14 mouse cellular contexts compared by ENCODE assay signal in the genomic region with DNA sequence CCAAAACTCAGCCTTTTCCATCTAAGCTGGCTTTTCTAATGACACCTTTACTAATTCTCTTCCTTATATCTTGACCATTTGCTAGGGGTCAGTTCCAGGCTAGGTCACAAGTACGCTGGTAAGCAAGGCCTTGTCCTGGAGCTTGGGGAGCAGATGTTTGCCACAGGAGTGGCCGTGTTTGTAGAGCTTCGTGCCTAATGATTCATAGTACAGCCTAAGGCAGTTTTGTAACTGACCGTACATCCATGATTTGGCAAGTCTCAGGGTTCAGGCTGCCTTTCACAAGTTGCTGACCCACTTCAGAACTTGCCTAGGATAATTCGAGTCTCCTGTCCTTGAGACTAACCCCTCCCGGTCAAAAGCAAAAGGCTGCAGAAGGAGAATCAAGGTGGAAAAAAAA. TPM values are rescaled to one million over a fixed set of nuclear protein-coding genes. Genes with fewer than 3 reads are reported as not detected.
DNase-seq lines count a peak whose midpoint lies in the region; ATAC-seq and TF ChIP-seq lines count a peak whose summit lies in the region.
"Had no signal": no experiment of that assay in that cellular context is flagged by ENCODE, and none has a peak within 500 bp of the region (broad histone marks: within the 10 kb centered on the region; RNA-seq: fewer than 3 reads in every experiment).

No protein-coding gene starts in this region.

- H3K36me3 ChIP-seq in liver, adult 2 months (ENCODE audit: control insufficient read depth, insufficient read depth, low read length), result no peaks in the 10 kb centered on the region
- no peaks in the 10 kb centered on the region for H3K36me3 ChIP-seq in liver, embryonic 12.5 days
- peaks cover 2% of the 10 kb centered on the region; the same call in 1 of the 2 replicates for H3K36me3 ChIP-seq in ES-E14 (ENCODE audit: control insufficient read depth, insufficient read depth, low read length, poor library complexity, severe bottlenecking)
- no peaks in the 10 kb centered on the region for H3K36me3 ChIP-seq in stomach, embryonic 14.5 days (ENCODE audit: control insufficient read depth, insufficient read depth, low read length)
- no peaks in the 10 kb centered on the region; the same call in 1 of the 2 replicates for H3K36me3 ChIP-seq in heart, adult 2 months (ENCODE audit: control insufficient read depth, insufficient read depth, low read length)
- H3K36me3 ChIP-seq: heart, embryonic 15.5 days; hindbrain, embryonic 13.5 days; limb, embryonic 15.5 days; midbrain, embryonic 12.5 days had no signal

- H3K4me3 ChIP-seq in liver, adult 2 months (ENCODE audit: insufficient read depth, low read depth, low read length), result no peak overlapping the region
- H3K4me3 ChIP-seq in liver, embryonic 12.5 days, result no peak overlapping the region
- H3K4me3 ChIP-seq in ES-E14 (ENCODE audit: insufficient read depth in 1 of 2, low read depth in 1 of 2, low read length in 2 of 2, poor library complexity in 1 of 2, severe bottlenecking in 1 of 2), result no peak overlapping the region
- no peak overlapping the region for H3K4me3 ChIP-seq in stomach, embryonic 14.5 days (ENCODE audit: low read depth, low read length)
- no peak overlapping the region for H3K4me3 ChIP-seq in heart, adult 2 months
- H3K4me3 ChIP-seq: heart, embryonic 15.5 days; hindbrain, embryonic 13.5 days; limb, embryonic 15.5 days; midbrain, embryonic 12.5 days had no signal

- TF ChIP-seq CTCF in liver, adult 2 months (IDR thresholded peaks at IDR 0.05; ENCODE audit: low read depth, low read length), result no peak
- TF ChIP-seq CTCF in heart, adult 2 months (IDR thresholded peaks at IDR 0.05), result no peak

- in situ Hi-C loops in ES-E14 (cut with MboI; ENCODE audit: low sequenced_read_pairs in 2 of 2, unreplicated experiment in 2 of 2), result no loop called here

- intact Hi-C loops in heart, adult 2 months (cut with DNase I), result no loop called here

- 20% methylated on average over 6 of the region's 6 CpGs for WGBS in liver, adult 2 months
- WGBS in liver, embryonic 12.5 days (ENCODE audit: insufficient replicate concordance), result 65% methylated on average over 6 of the region's 6 CpGs
- 61% methylated on average over 6 of the region's 6 CpGs for WGBS in stomach, embryonic 14.5 days
- 68% methylated on average over 6 of the region's 6 CpGs for WGBS in heart, adult 2 months

- peaks cover 31% of the 10 kb centered on the region for H3K79me2 ChIP-seq in liver, adult 2 months (ENCODE audit: control insufficient read depth, insufficient read depth, low read length)
- no peaks in the 10 kb centered on the region; the same call in 1 of the 2 replicates for H3K79me2 ChIP-seq in heart, adult 2 months (replicated peaks; ENCODE audit: control insufficient read depth, insufficient read depth, low read length)

- H3K27ac ChIP-seq in liver, adult 2 months (replicated peaks; ENCODE audit: insufficient read depth, low read depth, low read length), result peak overlapping the region; percentile 61
- H3K27ac ChIP-seq in liver, embryonic 12.5 days, result no peak overlapping the region
- peak overlapping the region; percentile 95 for H3K27ac ChIP-seq in ES-E14 (ENCODE audit: insufficient read depth, low read depth, low read length, poor library complexity, severe bottlenecking)
- peak overlapping the region; percentile 28; the same call in 1 of the 2 replicates for H3K27ac ChIP-seq in stomach, embryonic 14.5 days (ENCODE audit: low read length)
- H3K27ac ChIP-seq in heart, adult 2 months, result no peak overlapping the region
- H3K27ac ChIP-seq: heart, embryonic 15.5 days; hindbrain, embryonic 13.5 days; limb, embryonic 15.5 days; midbrain, embryonic 12.5 days had no signal

- peaks cover 22% of the 10 kb centered on the region for H3K4me1 ChIP-seq in liver, adult 2 months (ENCODE audit: control insufficient read depth, insufficient read depth, low read length)
- H3K4me1 ChIP-seq in liver, embryonic 12.5 days, result no peaks in the 10 kb centered on the region
- H3K4me1 ChIP-seq in ES-E14 (ENCODE audit: control insufficient read depth in 2 of 2, insufficient read depth in 2 of 2, low read length in 2 of 2, poor library complexity in 1 of 2), result peaks cover 11 to 12% of the 10 kb centered on the region in 2 experiments
- 0 out of 2 replicates have a peak, but pooled peaks cover 6% of the 10 kb centered on the region for H3K4me1 ChIP-seq in stomach, embryonic 14.5 days (ENCODE audit: control insufficient read depth, insufficient read depth, low read length)
- H3K4me1 ChIP-seq in heart, adult 2 months (ENCODE audit: control insufficient read depth, insufficient read depth, low read length), result peaks cover 2% of the 10 kb centered on the region; the same call in 1 of the 2 replicates
- H3K4me1 ChIP-seq: limb, embryonic 15.5 days; midbrain, embryonic 12.5 days had no signal

- no peak overlapping the region for H3K9ac ChIP-seq in liver, adult 2 months (ENCODE audit: low read depth, low read length)
- no peak overlapping the region for H3K9ac ChIP-seq in liver, embryonic 12.5 days
- peak overlapping the region; percentile 60; the same call in 1 of the 2 replicates for H3K9ac ChIP-seq in ES-E14 (ENCODE audit: insufficient read depth, low read depth, low read length, poor library complexity, severe bottlenecking)
- no peak overlapping the region for H3K9ac ChIP-seq in stomach, embryonic 14.5 days (replicated peaks; ENCODE audit: low read depth, low read length)
- H3K9ac ChIP-seq in heart, adult 2 months (ENCODE audit: low read depth, low read length), result no peak overlapping the region
- H3K9ac ChIP-seq: heart, embryonic 15.5 days; hindbrain, embryonic 13.5 days; limb, embryonic 15.5 days; midbrain, embryonic 12.5 days had no signal

- DNase-seq in liver, adult 2 months (ENCODE audit: extremely low read depth, low read depth, low spot score), result peak; percentile 94
- DNase-seq in ES-E14 (ENCODE audit: low read depth, low spot score) (no peak), MN1 (ENCODE audit: low spot score) (no peak)
- peak; percentile 33 for DNase-seq in fibroblast of lung, adult 2 months (ENCODE audit: low read depth)
- no peak for DNase-seq in heart, adult 2 months
- DNase-seq: cerebellum, postnatal 10 days; thymus, postnatal 14 days had no signal

- TF ChIP-seq POLR2A in liver, adult 2 months (IDR thresholded peaks at IDR 0.05; ENCODE audit: extremely low read depth, insufficient read depth, low read length), result no peak
- TF ChIP-seq POLR2A in heart, adult 2 months (IDR thresholded peaks at IDR 0.05; ENCODE audit: insufficient read depth, low read depth, low read length), result no peak

- ATAC-seq in liver, embryonic 12.5 days, result no peak
- no peak for ATAC-seq in stomach, embryonic 14.5 days (ENCODE audit: insufficient number of reproducible peaks, insufficient read depth, low FRiP score, low read depth)
- ATAC-seq: intestine, postnatal 0 days had no signal

- H3K27me3 ChIP-seq in liver, adult 2 months (ENCODE audit: control insufficient read depth, insufficient read depth, low read length), result no peaks in the 10 kb centered on the region
- no peaks in the 10 kb centered on the region for H3K27me3 ChIP-seq in liver, embryonic 12.5 days (replicated peaks)
- H3K27me3 ChIP-seq in stomach, embryonic 14.5 days (ENCODE audit: control insufficient read depth, insufficient read depth, low read length), result no peaks in the 10 kb centered on the region
- no peaks in the 10 kb centered on the region for H3K27me3 ChIP-seq in heart, adult 2 months (ENCODE audit: control insufficient read depth, insufficient read depth, low read length)
- H3K27me3 ChIP-seq: heart, embryonic 15.5 days; hindbrain, embryonic 13.5 days; limb, embryonic 15.5 days; midbrain, embryonic 12.5 days had no signal

- no peak overlapping the region for H3K4me2 ChIP-seq in liver, embryonic 12.5 days
- H3K4me2 ChIP-seq in stomach, embryonic 14.5 days (replicated peaks; ENCODE audit: low read depth, low read length), result no peak overlapping the region
- H3K4me2 ChIP-seq: heart, embryonic 15.5 days; hindbrain, embryonic 13.5 days; limb, embryonic 15.5 days; midbrain, embryonic 12.5 days had no signal

- TF ChIP-seq EP300 in heart, adult 2 months (IDR thresholded peaks at IDR 0.05; ENCODE audit: insufficient read depth, low read depth, low read length), result no peak

- H3K9me3 ChIP-seq in liver, embryonic 12.5 days (replicated peaks), result no peaks in the 10 kb centered on the region
- H3K9me3 ChIP-seq in ES-E14 (ENCODE audit: control insufficient read depth, insufficient read depth, low read depth, low read length), result no peaks in the 10 kb centered on the region
- no peaks in the 10 kb centered on the region for H3K9me3 ChIP-seq in stomach, embryonic 14.5 days (ENCODE audit: control insufficient read depth, low read depth, low read length)
- H3K9me3 ChIP-seq: heart, embryonic 15.5 days; hindbrain, embryonic 13.5 days; limb, embryonic 15.5 days; midbrain, embryonic 12.5 days had no signal

TF ChIP-seq in ES-E14, 5 proteins besides CTCF, POLR2A, EP300 and RAD21:
- no peak for TF ChIP-seq HCFC1 (IDR thresholded peaks at IDR 0.05; ENCODE audit: borderline replicate concordance, insufficient read depth, low read length)
- no peak for TF ChIP-seq CHD2 (IDR thresholded peaks at IDR 0.05; ENCODE audit: low read depth, low read length)
- no peak for TF ChIP-seq MAFK (IDR thresholded peaks at IDR 0.05; ENCODE audit: insufficient read depth, low read depth, low read length)
- TF ChIP-seq ZC3H11A (IDR thresholded peaks at IDR 0.05; ENCODE audit: borderline replicate concordance, low read depth, low read length), result no peak
- no peak for TF ChIP-seq ZNF384 (IDR thresholded peaks at IDR 0.05; ENCODE audit: low read depth, low read length)

RNA-seq across cellular contexts. Expression of a gene that starts 12.7 kb away (rescaled TPM):
- total RNA-seq in liver, adult 2 months (2014; rRNA removed), result 47.5 and 62.8 TPM in 2 replicates
- polyA plus RNA-seq in liver, adult 2 months (2012; rRNA removed), result 20.5 and 23.2 TPM in 2 replicates
- 7.1 and 7.9 TPM in 2 replicates for polyA plus RNA-seq in liver, embryonic 12.5 days (2016; fragmentation: Nextera tagmentation; extraction: Ambion mirVana)
- total RNA-seq in ES-E14 (2012; rRNA removed), result 67.0 and 106 TPM in 2 replicates
- polyA plus RNA-seq in stomach, embryonic 14.5 days (2014; fragmentation: Nextera tagmentation; extraction: Ambion mirVana), result 56.2 and 67.4 TPM in 2 replicates
- total RNA-seq in heart, adult 2 months (2021), result 10 to 100 TPM; 20.0 to 21.0 TPM
- polyA plus RNA-seq in heart, adult 2 months (2012; rRNA removed), result 8.6 and 12.2 TPM in 2 replicates

Comparison
In these comparisons a context has a peak if more than half of its experiments do, and no peak if none do; other contexts are left out.
1. H3K27ac ChIP-seq: peak in liver, adult 2 months (single experiment), ES-E14 (single experiment) and stomach, embryonic 14.5 days (single experiment); none in liver, embryonic 12.5 days (single experiment) and heart, adult 2 months (single experiment).
2. DNase-seq: peak in liver, adult 2 months (single experiment) and fibroblast of lung, adult 2 months (single experiment); none in ES-E14 (single experiment), MN1 (single experiment) and heart, adult 2 months (0 of 2).